Mouse (Mus musculus) spleen, postnatal 4 days (tissue): ENCODE data around the gene Plxna3.
"Not testable (repeated sequence)": the region's sequence is repeated elsewhere in the genome, so short reads cannot be mapped to it uniquely, and the experiment has no call there.

Source experiments
- DNase-seq, 2 experiments: peaks; one replicate each; pipeline ENCODE4 v3.0.0; 2022; ENCODE audit warnings: low spot score in 2 of 2

Plxna3 gene

DNA sequence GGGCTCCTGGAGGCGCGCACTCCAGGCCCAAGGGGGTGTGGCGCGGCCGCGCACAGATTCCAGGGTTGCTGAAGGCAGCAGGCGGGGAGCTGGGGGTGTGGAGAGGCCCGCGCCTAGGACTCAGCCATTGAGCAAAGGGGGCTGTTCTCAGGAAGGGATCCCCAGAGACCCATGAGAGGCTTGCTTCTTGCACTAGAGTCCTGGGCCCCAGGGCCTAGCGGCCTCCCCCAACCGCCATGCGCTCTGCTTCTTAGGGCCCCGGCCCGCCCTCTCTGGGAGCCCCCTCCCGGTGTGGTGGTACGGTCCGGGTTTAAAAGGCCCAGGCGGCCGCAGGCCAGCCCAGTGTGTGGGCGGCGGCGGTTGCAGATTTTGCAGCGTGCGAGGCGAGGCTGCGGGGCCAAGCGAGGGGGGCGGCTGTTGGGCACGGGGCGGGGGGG, at the start of gene Plxna3:
TSS of gene Plxna3 (plus strand) at position 342 of the 437 bp plus-strand sequence.
- peak; percentile 55 to 79 for DNase-seq

DNA sequence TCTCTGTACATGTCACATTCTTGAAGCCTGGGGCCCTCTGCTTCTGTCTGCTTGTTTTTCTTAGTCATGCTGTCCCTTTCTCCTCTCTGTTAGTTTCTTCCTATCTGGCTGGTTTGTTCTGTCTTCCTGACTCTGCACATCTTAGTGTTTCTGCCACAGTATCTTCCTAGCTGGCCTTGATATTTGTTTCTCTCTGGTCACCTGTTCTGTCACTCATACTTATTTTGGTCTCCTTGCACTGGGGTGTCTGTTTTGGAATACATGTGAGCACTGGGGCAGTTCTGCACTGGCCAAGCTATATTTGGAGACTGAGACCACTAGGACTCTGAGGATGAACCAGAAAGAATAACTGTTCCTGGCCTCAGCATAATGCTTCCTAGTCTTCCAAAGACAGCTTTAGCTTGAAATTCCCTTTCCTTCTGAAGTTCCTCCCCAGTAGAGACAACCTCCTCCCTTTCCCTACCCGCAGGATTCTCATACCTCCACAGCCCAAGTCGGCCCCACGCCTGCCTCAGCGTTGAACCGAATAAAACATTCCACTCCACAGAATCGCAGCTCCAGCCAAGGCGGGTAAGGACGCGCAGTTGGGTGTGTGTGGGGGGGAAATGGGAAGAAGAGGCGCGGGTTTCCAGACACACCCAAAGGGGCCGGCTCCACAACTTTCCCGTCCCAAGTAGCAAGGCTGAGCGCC, 47.7 kb upstream of the Plxna3 start:
- DNase-seq: no peak

GRCm38 (mm10) chrX:74281732-74282394, 47.0 kb upstream of the Plxna3 start, which contains the start of the genes Taz and Dnase1l1:
Gene Taz (plus strand): TSS chrX:74281912.
Gene Dnase1l1 (minus strand): TSS chrX:74282337.
- DNase-seq: peak; percentile 79 to 85

DNA sequence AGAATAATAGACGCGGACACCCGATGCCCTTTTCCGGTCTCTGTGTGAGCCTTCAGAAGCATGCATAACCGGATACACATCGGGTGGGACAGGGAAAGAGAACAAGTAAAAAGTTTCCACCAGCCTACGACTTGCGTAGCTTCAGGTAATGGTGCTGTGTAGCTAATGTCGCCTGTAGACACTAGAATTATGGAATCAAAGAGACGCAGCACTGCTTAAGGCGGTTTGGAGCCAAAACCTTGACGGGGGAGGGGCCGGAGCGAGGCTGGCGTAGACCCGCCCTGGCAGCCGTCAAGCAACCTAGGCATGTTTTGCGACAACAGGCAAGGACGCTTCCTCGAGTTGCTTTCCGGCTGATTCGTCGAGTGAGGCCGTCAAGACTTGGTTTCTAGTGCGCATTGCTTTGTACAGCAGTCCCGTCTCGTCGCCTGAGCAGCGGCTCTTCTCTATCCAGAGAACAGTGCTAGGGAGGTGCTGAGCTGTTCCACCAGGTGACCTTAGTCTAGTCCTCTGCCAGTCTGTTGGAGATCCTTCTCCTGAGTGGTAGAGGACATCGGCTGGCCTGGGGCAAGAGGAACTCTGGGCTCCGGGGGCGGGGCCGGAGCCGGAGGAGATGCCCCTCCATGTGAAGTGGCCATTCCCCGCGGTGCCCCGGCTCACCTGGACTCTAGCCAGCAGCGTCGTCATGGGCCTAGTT, 46.3 kb upstream of the Plxna3 start:
- DNase-seq: peak; percentile 86 to 90

DNA sequence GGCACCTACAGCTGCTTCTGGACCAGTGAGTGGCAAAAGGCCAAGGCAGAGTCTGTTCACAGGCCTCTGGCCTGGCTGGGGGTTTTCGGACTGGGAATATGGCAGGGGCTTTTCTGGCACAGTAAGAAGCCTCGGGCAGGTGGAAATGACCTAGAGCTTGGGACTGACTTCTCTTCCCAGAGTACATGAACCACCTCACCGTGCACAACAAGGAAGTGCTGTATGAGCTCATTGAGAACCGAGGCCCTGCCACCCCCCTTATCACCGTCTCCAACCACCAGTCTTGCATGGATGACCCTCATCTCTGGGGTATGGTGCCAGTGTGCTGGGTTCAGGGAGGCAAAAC, 45.8 kb upstream of the Plxna3 start:
- no peak for DNase-seq

DNA sequence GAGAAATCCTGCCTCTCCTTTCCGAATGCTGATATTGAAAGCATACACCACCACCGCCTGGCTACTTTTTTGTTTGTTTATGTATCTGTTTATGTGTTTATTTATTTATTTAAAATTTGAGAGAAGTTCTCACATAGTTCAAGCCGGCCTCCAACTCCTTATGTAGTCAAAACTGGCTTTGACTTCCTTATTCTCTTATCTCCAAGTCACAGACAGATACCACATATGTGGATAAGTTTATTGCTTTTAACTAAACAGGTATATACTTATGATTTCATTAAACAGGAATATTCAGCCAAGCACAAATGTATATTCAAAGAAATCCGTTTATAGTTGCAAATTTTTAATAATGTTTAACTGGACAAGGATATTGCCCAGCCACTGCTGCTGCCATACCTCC, 35.4 kb upstream of the Plxna3 start:
- no peak for DNase-seq

- peak; percentile 94 for DNase-seq
These were observed 32.1 kb upstream of the Plxna3 start, which contains the start of gene Atp6ap1 for GRCm38 (mm10) chrX:74296538-74297448. Gene Atp6ap1 (plus strand): TSS chrX:74297097.

DNA sequence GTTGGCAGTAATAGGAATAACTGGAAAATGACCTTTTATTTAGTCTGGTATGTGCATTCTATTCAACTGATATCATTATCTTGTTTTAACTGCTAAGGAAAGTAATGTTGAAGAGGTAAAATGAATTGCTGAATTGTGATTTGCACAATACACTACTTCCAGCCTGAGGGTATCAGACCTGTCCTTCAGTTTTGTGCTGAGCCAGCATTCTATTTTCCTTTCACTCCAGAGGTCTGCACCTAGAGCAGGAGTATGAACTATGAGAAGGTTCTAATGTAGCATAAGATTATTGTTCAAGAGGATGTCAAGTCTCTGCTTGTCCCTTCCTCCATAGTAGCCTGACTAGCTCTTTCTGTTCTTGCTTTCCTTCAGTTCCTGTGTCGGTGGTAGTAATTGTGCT, 30.5 kb upstream of the Plxna3 start:
- no peak for DNase-seq

DNA sequence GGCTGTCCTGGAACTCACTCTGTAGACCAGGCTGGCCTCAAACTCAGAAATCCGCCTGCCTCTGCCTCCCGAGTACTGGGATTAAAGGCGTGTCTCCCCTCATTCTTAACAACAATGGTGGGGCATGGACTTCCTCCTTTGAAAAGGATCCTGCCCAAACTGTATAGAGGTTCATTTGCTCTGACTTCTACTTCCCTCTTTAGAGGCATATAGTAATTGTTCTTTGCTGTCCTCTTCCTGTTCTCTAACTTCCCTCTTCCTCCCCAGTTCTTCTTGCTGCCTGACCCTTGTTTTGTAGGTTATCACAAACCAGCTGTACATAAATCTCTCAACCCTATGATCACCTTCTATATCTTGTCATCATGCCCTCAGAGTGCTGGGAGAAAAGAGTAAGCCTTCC, 29.1 kb upstream of the Plxna3 start:
- DNase-seq: no peak

GRCm38 (mm10) chrX:74304867-74305700, 23.8 kb upstream of the Plxna3 start, which contains the start of gene Gdi1:
Gene Gdi1 (plus strand): TSS chrX:74304998.
- peak; percentile 73 to 89 for DNase-seq

GRCm38 (mm10) chrX:74312540-74313464, 16.1 kb upstream of the Plxna3 start, which contains the start of gene Fam50a:
Gene Fam50a (plus strand): TSS chrX:74313033.
- peak; percentile 85 to 90 for DNase-seq

DNA sequence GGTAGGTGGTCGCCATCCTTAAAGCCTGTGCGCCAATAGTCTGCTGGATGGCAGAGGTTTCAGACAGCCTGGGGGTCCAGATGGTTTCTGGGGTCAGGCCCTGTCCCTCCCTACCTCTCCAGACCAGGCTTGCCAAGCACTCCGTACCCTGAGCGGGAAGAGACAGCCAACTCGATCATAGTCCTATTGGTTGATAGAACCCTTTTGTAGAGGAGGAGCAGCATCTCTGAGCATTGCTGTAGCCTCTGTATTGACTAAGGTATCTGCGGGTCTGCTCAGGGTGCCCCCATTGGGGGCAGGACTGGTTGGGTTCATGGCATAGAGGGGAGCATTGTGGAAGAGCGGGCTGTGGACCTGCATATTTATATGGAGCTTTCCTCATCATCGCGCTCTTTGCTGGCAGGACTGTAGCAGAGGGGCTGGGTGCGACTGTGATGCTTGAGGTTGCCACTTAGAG, 377 bp downstream of the Plxna3 start:
- no peak for DNase-seq

DNA sequence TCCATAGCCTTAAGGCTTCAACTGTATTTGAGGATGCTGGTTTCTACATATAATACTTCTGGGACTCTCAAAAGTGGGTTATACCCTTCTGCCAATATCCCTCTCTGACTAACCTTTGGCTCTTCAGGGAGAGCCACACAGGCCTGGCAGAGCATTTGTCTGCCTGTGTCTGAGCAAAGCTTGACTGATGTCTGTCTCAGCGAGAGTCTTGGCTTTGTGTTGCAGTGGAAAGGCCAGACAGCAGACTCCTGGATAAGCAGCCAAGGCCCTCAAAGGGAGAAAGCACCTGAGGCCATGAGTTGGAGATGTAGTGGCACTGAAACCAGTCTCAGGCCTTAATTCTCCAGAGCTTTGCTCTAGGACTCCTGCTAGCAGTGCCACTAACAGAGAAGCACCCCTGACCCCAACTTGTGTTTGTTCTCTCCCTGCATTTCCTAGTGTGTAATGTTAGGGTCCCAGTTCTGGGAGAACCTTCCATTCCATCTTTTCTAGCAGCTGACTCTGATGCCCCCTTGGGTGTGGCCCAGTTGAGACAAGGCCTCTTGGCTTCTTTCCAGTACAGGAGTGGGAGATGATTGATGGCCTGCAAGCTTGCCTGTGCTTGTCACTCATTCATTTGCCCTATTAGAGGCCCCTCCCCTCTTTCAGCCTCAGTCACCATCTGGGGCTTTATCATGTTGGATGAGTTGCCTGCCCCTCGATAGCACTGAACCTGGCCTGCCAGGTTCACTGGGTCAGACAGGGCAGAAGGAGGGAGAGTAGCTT, 1.5 kb downstream of the Plxna3 start:
- DNase-seq: no peak

GRCm38 (mm10) chrX:74352645-74353466, 24.0 kb downstream of the Plxna3 start:
- DNase-seq: no peak

DNA sequence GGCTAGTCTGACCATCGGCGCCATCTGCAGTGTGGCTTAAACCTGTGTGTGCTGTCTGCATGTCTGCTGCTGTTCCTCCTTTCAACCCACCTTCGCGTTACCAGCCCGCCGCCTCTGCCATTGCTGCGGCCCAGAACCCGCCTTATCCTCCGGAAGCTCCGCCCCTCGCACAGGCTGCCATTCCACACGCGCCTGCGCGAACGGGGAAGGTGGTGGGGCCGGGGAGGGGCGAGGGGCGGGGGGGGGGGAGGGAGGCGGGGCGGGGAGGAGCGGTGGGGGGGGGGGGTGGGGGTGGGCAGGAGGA, 24.6 kb downstream of the Plxna3 start, which contains the start of gene Lage3:
TSS of gene Lage3 (minus strand) at position 152 of the 304 bp plus-strand sequence.
- DNase-seq: peak; percentile 79 to 86

GRCm38 (mm10) chrX:74357069-74357468, 28.2 kb downstream of the Plxna3 start:
- not testable (repeated sequence) for DNase-seq

DNA sequence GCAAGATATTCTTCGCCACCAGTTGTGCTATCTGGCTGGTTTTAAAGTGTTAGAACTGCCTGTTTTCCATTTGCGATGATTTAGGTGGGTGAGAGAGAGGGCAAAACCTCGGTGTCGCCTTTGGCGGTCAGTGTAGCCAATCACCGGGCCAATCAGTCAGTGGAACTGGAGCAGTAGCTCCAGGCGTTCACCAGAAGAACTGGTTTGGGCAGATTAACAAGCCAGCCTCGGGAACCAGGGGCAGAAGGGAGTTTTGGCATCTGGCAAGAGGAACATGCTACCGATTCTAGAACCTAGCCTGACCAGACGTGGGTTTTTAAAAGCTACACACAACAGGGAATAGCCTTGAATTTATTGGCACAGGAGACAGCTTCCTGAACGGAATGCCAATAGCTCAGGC, 30.3 kb downstream of the Plxna3 start:
- DNase-seq: no peak

- no peak for DNase-seq
These were observed 38.6 kb downstream of the Plxna3 start for GRCm38 (mm10) chrX:74367512-74367911.
